Mouse (Mus musculus) ovary, adult 18-20 months (tissue): ENCODE results near the gene Junb.

Experiments
- DNase-seq: peaks from one replicate; pipeline ENCODE4 v3.0.0; 2022; ENCODE audit warnings: low spot score, mixed read lengths

Gene Junb

DNA sequence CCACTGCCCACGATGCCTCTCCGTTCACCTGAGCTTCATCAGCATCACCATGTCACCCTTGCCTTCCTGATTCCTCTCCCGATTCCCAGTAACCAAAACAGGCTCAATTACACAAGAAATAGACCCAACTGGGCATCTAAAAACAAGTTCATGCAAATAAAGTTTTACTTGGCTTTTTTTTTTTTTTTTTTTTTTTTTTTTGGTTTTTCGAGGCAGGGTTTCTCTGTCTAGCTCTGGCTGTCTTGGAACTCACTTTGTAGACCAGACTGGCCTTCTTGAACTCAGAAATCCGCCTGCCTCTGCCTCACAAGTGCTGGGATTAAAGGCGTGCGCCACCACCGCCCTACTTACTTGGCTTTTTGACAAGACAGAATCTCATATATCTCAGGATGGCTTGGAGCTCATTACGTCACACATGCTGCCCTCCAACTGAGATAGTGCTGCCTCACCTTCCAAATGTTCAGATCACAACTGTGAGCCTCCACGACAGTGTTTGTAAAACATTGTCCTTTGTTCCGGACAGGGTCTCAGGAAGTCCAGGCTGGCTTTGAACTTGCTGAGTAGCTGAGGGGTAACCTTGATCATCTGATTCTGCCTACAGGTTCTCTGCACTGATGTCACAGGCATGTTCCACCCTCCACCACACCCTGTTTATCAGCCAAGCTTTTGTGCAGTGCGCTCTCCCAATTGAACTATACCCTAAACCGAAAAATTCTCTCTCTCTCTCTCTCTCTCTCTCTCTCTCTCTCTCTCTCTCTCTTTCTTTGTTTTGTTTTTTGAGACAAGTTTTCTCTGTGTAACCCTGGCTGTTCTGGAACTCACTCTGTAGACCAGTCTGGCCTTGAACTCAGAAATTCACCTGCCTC, 40.7 kb downstream of the Junb start:
- DNase-seq = no peak

DNA sequence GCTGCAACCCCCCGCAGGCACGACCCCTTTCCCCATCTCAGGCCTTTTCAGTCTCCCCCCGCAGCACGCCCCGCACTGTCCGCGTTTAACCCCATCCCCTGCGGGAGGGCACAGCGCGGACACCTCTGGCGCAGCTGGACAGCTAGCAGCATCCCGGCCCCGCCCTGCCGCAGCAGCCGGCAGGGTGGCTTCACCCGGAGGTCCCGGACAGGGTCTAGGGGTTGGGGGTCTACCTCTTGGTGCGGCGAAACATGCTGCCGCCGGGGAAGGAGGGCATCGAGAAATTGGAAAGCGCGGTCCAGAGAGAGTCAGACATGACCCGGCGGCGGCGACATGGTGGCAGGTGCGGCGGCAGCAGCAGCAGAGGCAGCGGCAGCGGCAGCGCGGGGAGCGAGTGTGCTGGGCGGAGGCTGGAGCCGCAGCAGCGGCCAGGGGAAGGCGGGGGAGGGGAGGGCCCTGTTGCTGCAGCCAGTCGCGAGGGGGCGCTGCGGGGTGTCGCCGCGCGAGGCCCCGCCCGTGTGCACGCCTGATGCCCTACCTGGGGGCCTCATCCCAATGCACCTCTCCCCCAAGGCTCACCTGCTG, 41.5 kb downstream of the Junb start, which contains the start of gene Mast1:
Mast1 (minus strand) TSS at position 398 of the 585 bp plus-strand sequence.
- no peak for DNase-seq

DNA sequence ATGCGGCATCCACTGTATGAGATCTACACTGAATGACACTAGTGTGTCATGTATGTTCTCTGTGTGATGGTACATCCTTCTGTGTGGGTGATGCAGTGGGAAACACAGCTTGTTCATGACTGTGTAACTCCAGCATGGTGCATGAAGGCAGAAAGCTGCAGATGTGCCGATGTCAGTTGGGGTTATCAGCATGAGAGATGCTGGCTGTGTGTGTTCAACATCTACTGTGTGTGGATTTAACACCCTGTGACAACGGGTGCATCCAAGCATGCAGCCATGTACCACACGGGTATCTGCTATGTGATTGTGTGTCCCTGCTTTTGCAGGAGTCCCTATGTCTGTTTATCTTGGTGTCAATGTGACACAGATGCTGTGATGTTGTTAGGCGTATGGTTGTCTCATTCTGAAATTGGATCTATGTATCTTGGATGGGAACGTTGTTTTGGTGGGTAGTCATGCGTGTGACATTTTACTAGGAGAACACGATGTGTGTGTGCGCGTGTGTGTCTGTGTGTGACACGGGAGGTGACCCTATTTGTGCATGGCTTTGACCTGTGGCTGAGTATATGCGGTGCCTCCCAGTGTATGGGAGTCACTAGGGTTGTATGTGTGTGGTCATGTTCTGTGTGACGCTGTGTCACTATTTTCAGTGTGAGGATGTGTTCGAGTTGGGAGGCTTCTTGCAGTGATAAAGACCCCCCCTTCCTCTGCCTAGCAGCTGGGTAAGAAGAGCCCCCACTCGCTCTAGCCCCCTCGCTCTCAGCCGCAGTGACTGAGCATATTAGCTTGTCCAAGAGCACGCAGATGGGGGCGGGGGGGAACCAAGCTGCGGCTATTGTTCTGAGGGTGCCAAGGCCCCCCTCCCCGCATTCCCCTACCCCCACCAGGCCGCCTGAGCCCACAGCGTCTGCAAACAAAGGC, 42.2 kb downstream of the Junb start:
- DNase-seq = no peak

DNA sequence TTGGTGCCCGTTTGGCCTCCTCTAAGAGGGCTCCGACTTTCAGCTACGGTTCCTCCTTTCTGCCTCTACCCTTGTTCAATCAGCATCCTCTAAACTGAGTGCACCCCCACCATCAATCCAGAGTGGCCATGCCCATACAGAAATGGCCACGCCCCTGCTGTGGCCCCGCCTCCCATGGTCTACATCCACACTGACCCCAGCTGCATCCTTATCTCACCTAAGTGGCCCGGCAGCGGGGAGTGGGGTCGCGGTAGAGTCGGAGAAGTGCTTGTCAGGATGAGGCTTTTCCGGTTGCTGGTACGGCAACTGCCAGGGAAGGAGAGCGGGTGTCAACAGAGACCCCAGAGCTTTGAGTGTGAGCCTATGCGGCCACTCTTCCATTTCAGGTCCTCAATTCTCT, 43.0 kb downstream of the Junb start:
- DNase-seq = no peak

DNA sequence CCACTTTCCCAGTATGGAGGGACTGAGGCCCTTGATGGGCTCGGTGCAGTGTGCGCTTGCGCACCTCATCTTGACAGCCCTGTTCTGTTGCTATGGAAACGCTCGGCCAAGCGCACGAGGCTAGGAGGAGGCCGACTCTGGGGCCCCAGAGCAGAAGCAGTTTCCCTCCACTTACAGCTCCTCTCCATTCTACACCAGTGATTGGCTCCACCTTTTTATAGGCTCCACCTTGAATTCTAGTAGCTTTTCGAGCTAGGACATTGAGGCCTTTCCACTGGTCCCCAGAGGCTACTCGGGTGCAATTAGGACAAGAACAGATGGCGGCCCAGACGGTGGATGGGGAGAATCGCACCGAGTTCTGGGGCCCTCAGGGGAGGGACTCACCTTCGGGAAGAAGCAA, 43.7 kb downstream of the Junb start:
- no peak for DNase-seq

DNA sequence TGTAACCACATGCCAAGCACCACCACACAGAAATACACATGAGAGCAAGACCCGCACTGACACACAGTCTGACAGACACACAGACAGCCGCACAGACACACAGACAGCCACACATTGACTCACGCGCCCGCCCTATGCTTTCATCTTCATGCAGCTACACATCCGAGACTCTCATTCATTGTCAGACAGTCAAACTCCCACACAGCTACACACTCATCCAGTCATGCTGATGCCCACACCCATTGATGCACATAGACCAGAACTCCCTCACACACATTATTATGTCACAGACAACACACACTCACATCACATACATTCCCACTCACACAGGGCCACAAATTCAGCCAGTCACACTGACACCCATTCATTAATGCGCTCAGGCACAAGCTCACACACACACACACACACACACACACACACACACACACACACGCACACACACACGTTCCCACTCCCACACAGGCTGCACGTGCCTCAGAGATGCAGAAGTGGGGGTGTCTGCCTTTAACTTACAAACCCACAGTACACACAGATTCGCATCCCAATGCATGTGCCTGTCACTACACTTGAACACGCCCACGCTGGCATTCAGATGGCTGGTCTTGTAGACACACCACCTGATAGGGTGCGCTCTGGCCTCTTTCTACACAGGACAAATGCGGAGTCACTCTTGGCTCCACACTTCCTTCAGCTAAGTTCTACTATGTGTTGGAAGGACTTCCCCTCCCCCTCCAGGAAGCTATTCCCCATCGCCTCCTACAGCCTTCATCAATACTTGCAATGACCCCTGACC, 44.6 kb downstream of the Junb start:
- no peak for DNase-seq

DNA sequence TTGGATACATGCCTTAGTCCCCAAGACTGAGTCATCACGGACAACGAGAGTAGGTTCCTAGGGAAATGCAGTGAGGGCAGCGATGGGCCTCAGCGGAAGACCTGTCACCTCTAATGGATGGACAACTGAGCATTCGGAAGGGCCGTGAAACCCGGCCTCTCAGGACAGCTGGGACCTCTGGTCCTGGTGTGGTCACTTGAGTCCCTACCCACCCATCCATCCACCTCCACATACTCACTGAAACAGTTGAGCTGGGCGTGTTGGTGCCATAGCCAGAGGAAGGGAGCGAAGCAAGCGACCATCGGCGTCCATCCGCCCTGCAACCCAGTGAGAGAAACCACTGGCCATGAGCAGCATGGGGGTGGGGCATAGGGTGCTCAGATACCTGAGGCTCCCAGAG, 47.9 kb downstream of the Junb start:
- DNase-seq = no peak

DNA sequence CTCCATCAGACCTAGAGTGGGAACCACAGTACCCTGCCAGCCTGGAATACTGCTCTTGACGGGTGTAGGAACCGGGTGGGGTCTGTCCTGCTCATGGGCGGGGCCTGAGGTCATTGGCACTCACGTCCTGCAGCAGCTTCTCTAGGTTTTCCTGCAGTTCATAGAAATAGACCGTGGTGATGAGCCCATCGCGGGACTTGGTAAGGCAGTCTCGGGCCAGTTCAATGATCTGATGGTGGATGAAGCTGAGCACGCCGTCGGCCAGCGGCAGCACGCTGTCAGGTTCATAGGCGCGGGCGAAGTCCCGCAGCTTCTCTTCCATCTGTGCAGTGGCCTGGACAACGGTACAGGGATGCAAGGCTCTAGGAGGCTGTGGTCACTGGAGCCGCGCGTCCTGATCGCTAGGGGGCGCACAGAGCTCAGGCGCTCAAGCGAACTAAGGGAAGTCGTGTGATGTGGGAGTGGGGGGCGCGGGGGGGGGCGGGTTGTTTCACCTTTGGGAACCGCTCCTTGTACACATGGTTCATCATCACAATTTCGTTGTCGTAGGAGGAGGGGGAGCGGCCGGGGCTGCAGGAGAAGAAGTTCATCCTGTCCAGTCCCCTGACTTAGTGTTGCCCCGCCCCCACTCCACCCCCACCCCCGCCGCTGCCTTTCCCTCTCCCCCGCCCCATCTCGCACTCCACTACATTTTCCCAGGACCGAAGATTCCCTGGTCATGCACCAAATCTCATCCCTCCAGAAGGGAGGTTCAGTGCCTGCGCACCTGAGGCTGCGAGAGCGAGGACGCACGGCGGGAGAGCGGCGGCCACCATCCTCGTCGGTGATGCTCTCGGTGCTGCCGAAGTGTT, 49.8 kb downstream of the Junb start:
- no peak for DNase-seq

DNA sequence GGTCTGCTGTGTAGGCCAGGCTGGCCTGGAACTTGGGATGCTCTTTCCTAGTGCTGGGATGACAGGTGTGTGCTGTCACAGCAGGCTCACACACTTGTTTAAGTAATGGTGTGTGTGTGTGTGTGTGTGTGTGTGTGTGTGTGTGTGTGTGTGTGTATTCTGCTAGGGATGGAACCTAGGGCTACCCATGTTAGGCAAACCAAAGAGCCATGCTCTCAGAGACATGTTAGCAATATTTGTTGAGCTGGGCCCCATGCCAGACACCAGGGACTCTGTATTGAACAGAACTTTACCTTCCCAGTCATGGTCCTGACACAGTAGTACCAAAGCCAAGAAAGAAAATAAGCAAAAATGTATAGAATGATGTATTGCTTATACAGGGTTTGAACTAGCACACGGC, 51.0 kb downstream of the Junb start:
- no peak for DNase-seq

DNA sequence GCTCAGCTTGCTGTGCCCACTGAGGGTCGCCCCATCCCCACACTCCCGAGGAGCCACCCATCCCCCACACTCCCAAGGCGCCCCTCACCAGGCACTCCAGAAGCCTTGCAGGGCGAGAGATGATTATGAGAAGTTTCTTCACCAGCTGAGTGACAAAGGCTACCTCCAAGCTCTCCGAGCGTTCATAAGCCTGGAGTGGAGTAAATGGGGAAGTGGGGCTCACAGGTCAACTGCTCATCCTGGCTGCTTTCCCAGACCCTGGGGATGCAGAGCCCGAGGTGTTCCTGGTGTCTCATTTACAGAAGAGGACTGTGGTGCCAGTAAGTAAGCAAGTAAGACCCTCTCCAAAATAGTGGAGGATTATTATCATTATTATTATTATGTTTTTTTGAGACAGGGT, 53.0 kb downstream of the Junb start:
- no peak for DNase-seq
